Mouse (Mus musculus): ENCODE measurements at regions not wholly inside any gene's neighbourhood (a gene's known extent, or its start where the extent isn't known, plus 50 kb on each side); places are given as distances from the start of the nearest gene placed in this dataset.

GRCm38 (mm10) chr6:118291426-118291825, 93.9 kb upstream of the Ret start:
- in situ Hi-C loops (cut with MboI, MseI): no loop called here

GRCm38 (mm10) chr6:118285246-118285645, 87.7 kb upstream of the Ret start:
- in situ Hi-C loops (cut with MboI, MseI): no loop called here

- in situ Hi-C loops (cut with MboI, MseI): no loop called here
These were observed 86.5 kb upstream of the Ret start for GRCm38 (mm10) chr6:118283949-118284568.

GRCm38 (mm10) chr6:118263951-118264350, 66.4 kb upstream of the Ret start:
- in situ Hi-C loops (cut with MboI, MseI): no loop called here

GRCm38 (mm10) chr6:118259881-118260280, 62.4 kb upstream of the Ret start:
- in situ Hi-C loops (cut with MboI, MseI): no loop called here

- in situ Hi-C loops (cut with MboI, MseI): no loop called here
These were observed 57.4 kb upstream of the Ret start for GRCm38 (mm10) chr6:118254871-118255270.

- in situ Hi-C loops (cut with MboI, MseI): no loop called here
These were observed 55.2 kb upstream of the Ret start for GRCm38 (mm10) chr6:118252711-118253110.

- in situ Hi-C loops (cut with MboI, MseI): no loop called here
These were observed 53.6 kb upstream of the Ret start for GRCm38 (mm10) chr6:118251131-118251530.

GRCm38 (mm10) chr6:118250006-118250405, 52.5 kb upstream of the Ret start:
- in situ Hi-C loops (cut with MboI, MseI): no loop called here

All from T-helper 17 cell (primary cell).